Mouse (Mus musculus): ENCODE measurements around the gene Galnt7. TPM values are rescaled to one million over a fixed set of nuclear protein-coding genes. Genes with fewer than 3 reads are reported as not detected.

Galnt7 gene
- polyA plus RNA-seq, 2 experiments = 7.8 to 11.2 TPM

GRCm38 (mm10) chr8:57602511-57602910 lies 50.3 kb downstream of the Galnt7 start:
- 85% methylated on average over 5 of the region's 5 CpGs for WGBS
- no peak for TF ChIP-seq POLR2A (IDR thresholded peaks at IDR 0.05; ENCODE audit: borderline replicate concordance, extremely low read depth, insufficient read depth, insufficient read length)
- DNase-seq (ENCODE audit: low spot score) = no peak

GRCm38 (mm10) chr8:57601987-57602418 lies 50.8 kb downstream of the Galnt7 start:
- 77% methylated on average over 12 of the region's 12 CpGs for whole genome bisulfite sequencing

More at GRCm38 (mm10) chr8:57602511-57602910, 50.3 kb downstream of the Galnt7 start:
- Histone ChIP-seq H3K9me3 (ENCODE audit: control insufficient read depth, low read length) (no peaks in the 10 kb centered on the region), H3K4me1 (ENCODE audit: control insufficient read depth, insufficient read depth, low read length) (no peaks in the 10 kb centered on the region), H3K4me3 (replicated peaks; ENCODE audit: low read length) (no peak overlapping the region), H3K4me2 (replicated peaks; ENCODE audit: low read depth, low read length, severe bottlenecking) (no peak overlapping the region), H3K36me3 (ENCODE audit: control insufficient read depth, insufficient read depth, low read length) (no peaks in the 10 kb centered on the region), H3K27ac (replicated peaks; ENCODE audit: low read depth, low read length) (no peak overlapping the region), H3K9ac (ENCODE audit: low read depth, low read length, severe bottlenecking) (no peak overlapping the region), H3K27me3 (ENCODE audit: control insufficient read depth, insufficient read depth, low read length) (no peaks in the 10 kb centered on the region)
- no peak for ATAC-seq (ENCODE audit: low FRiP score, low read depth)

GRCm38 (mm10) chr8:57599813-57600555 lies 52.8 kb downstream of the Galnt7 start:
- H3K27ac ChIP-seq (replicated peaks; ENCODE audit: low read depth, low read length) = no peak overlapping the region
- no peak overlapping the region for H3K4me3 ChIP-seq (replicated peaks; ENCODE audit: low read length)
- no peak for DNase-seq (ENCODE audit: low spot score)
- H3K4me1 ChIP-seq (ENCODE audit: control insufficient read depth, insufficient read depth, low read length) = no peaks in the 10 kb centered on the region
- no peak for ATAC-seq (ENCODE audit: low FRiP score, low read depth)
- no peak overlapping the region for H3K9ac ChIP-seq (ENCODE audit: low read depth, low read length, severe bottlenecking)
- no peaks in the 10 kb centered on the region for H3K27me3 ChIP-seq (ENCODE audit: control insufficient read depth, insufficient read depth, low read length)
- H3K4me2 ChIP-seq (replicated peaks; ENCODE audit: low read depth, low read length, severe bottlenecking) = peak overlapping the region; percentile 33
- H3K36me3 ChIP-seq (ENCODE audit: control insufficient read depth, insufficient read depth, low read length) = no peaks in the 10 kb centered on the region
- H3K9me3 ChIP-seq (ENCODE audit: control insufficient read depth, low read length) = no peaks in the 10 kb centered on the region
- TF ChIP-seq POLR2A (IDR thresholded peaks at IDR 0.05; ENCODE audit: borderline replicate concordance, extremely low read depth, insufficient read depth, insufficient read length) = no peak
- WGBS = 27% methylated on average over 22 of the region's 22 CpGs

More at GRCm38 (mm10) chr8:57601987-57602418, 50.8 kb downstream of the Galnt7 start:
- H3K4me1 ChIP-seq (ENCODE audit: control insufficient read depth, insufficient read depth, low read length) = no peaks in the 10 kb centered on the region
- DNase-seq (ENCODE audit: low spot score) = no peak
- no peaks in the 10 kb centered on the region for H3K27me3 ChIP-seq (ENCODE audit: control insufficient read depth, insufficient read depth, low read length)
- ATAC-seq (ENCODE audit: low FRiP score, low read depth) = no peak
- no peak for TF ChIP-seq POLR2A (IDR thresholded peaks at IDR 0.05; ENCODE audit: borderline replicate concordance, extremely low read depth, insufficient read depth, insufficient read length)
- no peak overlapping the region for H3K9ac ChIP-seq (ENCODE audit: low read depth, low read length, severe bottlenecking)
- H3K27ac ChIP-seq (replicated peaks; ENCODE audit: low read depth, low read length) = no peak overlapping the region
- H3K9me3 ChIP-seq (ENCODE audit: control insufficient read depth, low read length) = no peaks in the 10 kb centered on the region
- no peak overlapping the region for H3K4me3 ChIP-seq (replicated peaks; ENCODE audit: low read length)
- H3K4me2 ChIP-seq (replicated peaks; ENCODE audit: low read depth, low read length, severe bottlenecking) = no peak overlapping the region
- no peaks in the 10 kb centered on the region for H3K36me3 ChIP-seq (ENCODE audit: control insufficient read depth, insufficient read depth, low read length)

- no peaks in the 10 kb centered on the region for H3K9me3 ChIP-seq (ENCODE audit: control insufficient read depth, low read length)
- H3K27me3 ChIP-seq (ENCODE audit: control insufficient read depth, insufficient read depth, low read length) = no peaks in the 10 kb centered on the region
- H3K4me2 ChIP-seq (replicated peaks; ENCODE audit: low read depth, low read length, severe bottlenecking) = no peak overlapping the region
- DNase-seq (ENCODE audit: low spot score) (no peak), ATAC-seq (ENCODE audit: low FRiP score, low read depth) (no peak)
- no peak for TF ChIP-seq POLR2A (IDR thresholded peaks at IDR 0.05; ENCODE audit: borderline replicate concordance, extremely low read depth, insufficient read depth, insufficient read length)
- WGBS = 86% methylated on average over 3 of the region's 3 CpGs
- no peaks in the 10 kb centered on the region for H3K36me3 ChIP-seq (ENCODE audit: control insufficient read depth, insufficient read depth, low read length)
- no peak overlapping the region for H3K9ac ChIP-seq (ENCODE audit: low read depth, low read length, severe bottlenecking)
- no peak overlapping the region for H3K27ac ChIP-seq (replicated peaks; ENCODE audit: low read depth, low read length)
- no peaks in the 10 kb centered on the region for H3K4me1 ChIP-seq (ENCODE audit: control insufficient read depth, insufficient read depth, low read length)
- no peak overlapping the region for H3K4me3 ChIP-seq (replicated peaks; ENCODE audit: low read length)
Measured at GRCm38 (mm10) chr8:57595853-57596252, 57.0 kb downstream of the Galnt7 start.

- WGBS = 77% methylated on average over 6 of the region's 6 CpGs
- no peak for DNase-seq (ENCODE audit: low spot score)
- Histone ChIP-seq H3K9me3 (ENCODE audit: control insufficient read depth, low read length) (no peaks in the 10 kb centered on the region), H3K9ac (ENCODE audit: low read depth, low read length, severe bottlenecking) (no peak overlapping the region), H3K27me3 (ENCODE audit: control insufficient read depth, insufficient read depth, low read length) (no peaks in the 10 kb centered on the region), H3K4me1 (ENCODE audit: control insufficient read depth, insufficient read depth, low read length) (no peaks in the 10 kb centered on the region), H3K4me3 (replicated peaks; ENCODE audit: low read length) (no peak overlapping the region), H3K27ac (replicated peaks; ENCODE audit: low read depth, low read length) (no peak overlapping the region), H3K4me2 (replicated peaks; ENCODE audit: low read depth, low read length, severe bottlenecking) (no peak overlapping the region), H3K36me3 (ENCODE audit: control insufficient read depth, insufficient read depth, low read length) (no peaks in the 10 kb centered on the region)
- no peak for TF ChIP-seq POLR2A (IDR thresholded peaks at IDR 0.05; ENCODE audit: borderline replicate concordance, extremely low read depth, insufficient read depth, insufficient read length)
- ATAC-seq (ENCODE audit: low FRiP score, low read depth) = no peak
Measured at GRCm38 (mm10) chr8:57594175-57594885, 58.5 kb downstream of the Galnt7 start.

All from limb, embryonic 14.5 days (tissue).